Mouse (Mus musculus) forebrain, postnatal 0 days (tissue): Measurements from ENCODE around the gene Atrx. TPM values are rescaled to one million over a fixed set of nuclear protein-coding genes. Genes with fewer than 3 reads are reported as not detected.
A peak's percentile ranks its signal among the peaks of the same experiment; 100 is the strongest.

Source experiments
- ATAC-seq: fragments of 200-750 bp; cut with Nextera tagmentation; 2 replicates; pipeline ENCODE4 v1.8.0; 2017; ENCODE audit warnings: mild to moderate bottlenecking, moderate library complexity
- DNase-seq: peaks from one replicate; pipeline ENCODE4 v3.0.0-alpha.2; 2015
- H3K27ac ChIP-seq: fragments of 300-500 bp; sonication (generic); 2 replicates; pipeline ENCODE4 v1.5.1; 2014; ENCODE audit warnings: low read depth, mild to moderate bottlenecking, antibody characterized with exemption, low read length, moderate library complexity, mixed read lengths
- H3K27me3 ChIP-seq: fragments of 300-500 bp; sonication (generic); 2 replicates; pipeline ENCODE4 v1.6.1; 2014; ENCODE audit warnings: mild to moderate bottlenecking, low read length, mixed read lengths; ENCODE audit not compliant: insufficient read depth
- H3K36me3 ChIP-seq: fragments of 300-500 bp; sonication (generic); 2 replicates; pipeline ENCODE4 v1.6.1; 2014; ENCODE audit warnings: mild to moderate bottlenecking, moderate library complexity; ENCODE audit not compliant: insufficient read depth
- H3K4me1 ChIP-seq: fragments of 300-500 bp; sonication (generic); 2 replicates; pipeline ENCODE4 v1.6.1; 2014; ENCODE audit warnings: antibody characterized with exemption; ENCODE audit not compliant: insufficient read depth
- H3K4me2 ChIP-seq: fragments of 300-500 bp; sonication (generic); 2 replicates; pipeline ENCODE4 v1.6.1; 2014; ENCODE audit warnings: low read depth, mild to moderate bottlenecking, moderate library complexity
- H3K4me3 ChIP-seq: fragments of 300-500 bp; sonication (generic); 2 replicates; pipeline ENCODE4 v1.5.1; 2014; ENCODE audit warnings: low read depth, low read length, mixed read lengths
- H3K9ac ChIP-seq: fragments of 300-500 bp; sonication (generic); 2 replicates; pipeline ENCODE4 v1.6.1; 2014; ENCODE audit warnings: mild to moderate bottlenecking
- H3K9me3 ChIP-seq: fragments of 300-500 bp; sonication (generic); 2 replicates; pipeline ENCODE4 v1.6.1; 2016; ENCODE audit warnings: low read length
- CTCF ChIP-seq: sonication (generic); IDR thresholded peaks from 2 replicates; pipeline ENCODE4 v1.5.1; 2016; ENCODE audit warnings: antibody characterized with exemption, control low read depth, low read depth
- WGBS: fragments of 180-500 bp; shearing (Covaris S2); extraction: QIAGEN DNeasy Blood & Tissue Kit; methylation state at CpG from one replicate; pipeline ENCODE4 v1.1.7; 2014; 5-methylcytosine and 5-hydroxymethylcytosine counted together
- polyA plus RNA-seq: library from polyadenylated mRNA; unstranded; fragments of >200 nt; fragmentation: Nextera tagmentation; extraction: Ambion mirVana; gene quantifications from 2 replicates; pipeline ENCODE4 v1.2.1, GENCODE M21; 2015
- total RNA-seq: library from RNA; depleted of rRNA; stranded (reverse); fragments of >200 nt; gene quantifications from 2 replicates; pipeline ENCODE4 v1.2.3, GENCODE M21; 2014

Gene Atrx
- total and polyA plus RNA-seq, 2 experiments from 2014 or later = 222 to 305 TPM

DNA sequence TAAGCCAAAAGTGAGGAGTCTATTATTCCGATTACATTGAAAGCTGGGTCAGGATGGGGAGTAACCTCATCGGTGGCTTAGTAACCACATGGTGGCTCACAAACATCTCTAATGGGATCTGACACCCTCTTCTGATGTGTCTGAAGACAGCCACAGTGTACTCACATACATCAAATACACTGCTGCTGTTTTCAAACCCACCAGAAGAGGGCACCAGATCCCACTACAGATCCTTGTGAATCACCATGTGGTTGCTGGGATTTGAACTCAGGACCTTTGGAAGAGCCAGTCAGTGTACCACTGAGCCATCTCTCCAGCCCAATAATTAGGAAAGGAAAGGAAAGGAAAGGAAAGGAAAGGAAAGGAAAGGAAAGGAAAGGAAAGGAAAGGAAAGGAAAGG, 7.8 kb downstream of the Atrx start:
- Histone ChIP-seq H3K27ac (no peak overlapping the region), H3K4me3 (no peak overlapping the region), H3K36me3 (no peaks in the 10 kb centered on the region), H3K4me2 (no peak overlapping the region), H3K9ac (no peak overlapping the region), H3K9me3 (no peaks in the 10 kb centered on the region), H3K27me3 (no peaks in the 10 kb centered on the region), H3K4me1 (no peaks in the 10 kb centered on the region)
- WGBS = 88% methylated on average over 2 of the region's 2 CpGs
- ATAC-seq (no peak), DNase-seq (no peak)
- peak; percentile 33; the same call in 1 of the 2 replicates for TF ChIP-seq CTCF

DNA sequence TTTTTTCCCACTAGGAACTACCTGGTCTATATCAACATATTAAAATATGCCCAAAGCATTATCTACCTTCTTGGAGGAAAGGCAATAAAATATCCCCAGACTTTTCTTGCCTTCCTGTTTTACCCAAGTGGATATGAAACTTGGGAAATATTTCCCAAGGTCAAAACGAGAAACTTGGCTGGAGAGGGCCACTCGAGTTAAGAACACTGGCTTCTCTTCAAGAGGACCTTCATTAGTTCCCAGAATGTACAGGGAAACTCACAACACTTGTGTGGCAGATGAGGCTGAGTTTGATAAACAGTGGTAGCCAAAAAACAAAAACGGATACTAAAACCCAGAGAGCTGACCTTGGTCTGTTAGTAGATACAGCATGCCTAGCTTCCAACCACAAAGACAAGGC, 17.5 kb downstream of the Atrx start:
- H3K27ac ChIP-seq = no peak overlapping the region
- no peak for TF ChIP-seq CTCF
- WGBS = 65% methylated on average over 3 of the region's 3 CpGs
- no peaks in the 10 kb centered on the region for H3K36me3 ChIP-seq
- H3K4me3 ChIP-seq = no peak overlapping the region
- no peaks in the 10 kb centered on the region for H3K27me3 ChIP-seq
- ATAC-seq (no peak), DNase-seq (no peak)
- H3K4me1 ChIP-seq = no peaks in the 10 kb centered on the region
- no peak overlapping the region for H3K4me2 ChIP-seq
- H3K9ac ChIP-seq = no peak overlapping the region
- H3K9me3 ChIP-seq = no peaks in the 10 kb centered on the region

DNA sequence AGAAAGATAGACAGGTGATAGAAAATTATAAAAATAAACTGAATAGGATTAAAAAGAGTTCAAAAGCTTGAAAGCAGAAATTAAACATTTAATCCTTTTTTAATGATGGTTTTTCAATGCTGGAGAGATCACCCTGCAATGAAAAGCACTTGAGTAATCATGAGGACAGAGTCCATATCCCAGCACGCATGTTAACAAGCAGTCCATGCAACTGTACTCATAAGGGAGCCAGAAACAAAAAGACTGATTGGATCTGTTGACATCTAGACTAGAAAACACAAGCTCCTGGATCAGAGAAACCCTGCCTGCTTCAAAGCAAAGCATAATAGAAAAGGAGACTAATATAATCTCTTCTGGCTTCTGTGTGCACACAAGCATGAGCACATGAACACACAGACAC, 27.6 kb downstream of the Atrx start:
- no peaks in the 10 kb centered on the region for H3K27me3 ChIP-seq
- DNase-seq (no peak), ATAC-seq (no peak)
- H3K4me3 ChIP-seq = no peak overlapping the region
- no peak overlapping the region for H3K27ac ChIP-seq
- H3K4me2 ChIP-seq = no peak overlapping the region
- no peaks in the 10 kb centered on the region for H3K4me1 ChIP-seq
- WGBS = 57% methylated on average over 1 of the region's 1 CpGs
- no peaks in the 10 kb centered on the region for H3K36me3 ChIP-seq
- TF ChIP-seq CTCF = no peak
- no peaks in the 10 kb centered on the region for H3K9me3 ChIP-seq
- no peak overlapping the region for H3K9ac ChIP-seq

DNA sequence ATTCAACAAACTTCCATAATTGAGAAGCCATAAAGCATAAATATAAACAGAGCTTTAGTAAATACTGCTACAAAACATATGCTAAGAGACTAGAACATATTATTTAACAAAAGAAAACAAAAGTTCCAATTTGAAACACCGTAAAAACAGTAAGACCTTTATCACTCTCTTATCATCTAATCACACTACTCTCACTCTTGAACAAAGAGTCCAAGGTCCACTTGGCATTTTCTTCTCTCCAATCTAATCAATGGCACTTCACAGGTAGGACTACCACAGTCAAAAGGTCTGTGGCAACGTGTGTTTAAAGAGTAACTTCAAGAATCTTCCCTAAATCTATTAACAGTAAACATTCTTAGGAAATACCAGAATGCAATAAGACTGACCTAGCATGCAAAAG, 42.3 kb downstream of the Atrx start:
- Histone ChIP-seq H3K4me3 (no peak overlapping the region), H3K9ac (no peak overlapping the region), H3K27me3 (no peaks in the 10 kb centered on the region), H3K36me3 (no peaks in the 10 kb centered on the region), H3K4me2 (no peak overlapping the region), H3K4me1 (no peaks in the 10 kb centered on the region), H3K9me3 (no peaks in the 10 kb centered on the region), H3K27ac (no peak overlapping the region)
- WGBS = 76% methylated on average over 2 of the region's 2 CpGs
- DNase-seq = no peak
- ATAC-seq = no peak
- no peak for TF ChIP-seq CTCF

DNA sequence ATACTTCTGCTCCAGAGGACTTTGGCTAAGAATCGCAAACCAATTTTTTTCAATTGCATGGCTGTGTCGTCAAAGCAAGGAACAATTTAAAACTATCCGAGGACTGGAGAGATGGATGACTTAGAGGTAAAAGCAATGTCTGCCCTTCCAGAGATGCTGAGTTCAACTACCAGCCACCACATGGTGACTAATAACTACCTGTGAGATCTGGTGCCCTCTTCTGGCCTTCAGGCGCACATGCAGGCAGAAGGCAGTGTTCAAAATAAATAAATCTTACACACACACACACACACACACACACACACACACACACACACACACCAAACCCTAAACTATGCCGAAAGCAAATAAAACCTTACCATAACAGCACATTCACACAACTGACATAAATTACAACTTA, 64.8 kb downstream of the Atrx start:
- Histone ChIP-seq H3K36me3 (peaks cover 4% of the 10 kb centered on the region; the same call in 1 of the 2 replicates), H3K27me3 (no peaks in the 10 kb centered on the region), H3K4me3 (no peak overlapping the region), H3K27ac (no peak overlapping the region), H3K9me3 (no peaks in the 10 kb centered on the region), H3K9ac (no peak overlapping the region), H3K4me1 (no peaks in the 10 kb centered on the region), H3K4me2 (no peak overlapping the region)
- 85% methylated on average over 5 of the region's 5 CpGs for WGBS
- DNase-seq = peak; percentile 3
- TF ChIP-seq CTCF = peak; percentile 41
- no peak for ATAC-seq

DNA sequence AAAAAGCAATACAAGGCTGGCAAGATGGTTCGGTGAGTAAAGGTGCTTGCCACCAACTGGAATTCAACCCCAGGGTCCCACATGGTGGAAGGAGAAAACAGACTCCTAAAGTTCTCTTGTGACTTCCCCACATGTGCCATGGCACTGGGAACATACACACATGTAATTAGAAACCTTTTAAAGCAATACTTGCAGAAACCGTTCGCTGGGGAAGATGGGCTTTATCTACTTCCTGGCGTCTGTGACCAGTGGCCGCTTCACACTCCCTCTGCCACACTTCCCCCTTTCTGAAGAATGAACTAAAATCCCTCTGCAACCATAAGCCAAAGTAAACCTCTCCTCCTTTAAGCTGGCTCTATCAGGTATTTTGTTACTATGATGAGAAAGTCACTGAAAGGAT, 104.7 kb downstream of the Atrx start:
- TF ChIP-seq CTCF = no peak
- no peak overlapping the region for H3K4me3 ChIP-seq
- H3K36me3 ChIP-seq = no peaks in the 10 kb centered on the region
- WGBS = 92% methylated on average over 5 of the region's 5 CpGs
- H3K9ac ChIP-seq = no peak overlapping the region
- no peaks in the 10 kb centered on the region for H3K4me1 ChIP-seq
- no peak overlapping the region for H3K4me2 ChIP-seq
- ATAC-seq = no peak
- H3K27me3 ChIP-seq = no peaks in the 10 kb centered on the region
- H3K27ac ChIP-seq = no peak overlapping the region
- no peak for DNase-seq
- no peaks in the 10 kb centered on the region for H3K9me3 ChIP-seq

DNA sequence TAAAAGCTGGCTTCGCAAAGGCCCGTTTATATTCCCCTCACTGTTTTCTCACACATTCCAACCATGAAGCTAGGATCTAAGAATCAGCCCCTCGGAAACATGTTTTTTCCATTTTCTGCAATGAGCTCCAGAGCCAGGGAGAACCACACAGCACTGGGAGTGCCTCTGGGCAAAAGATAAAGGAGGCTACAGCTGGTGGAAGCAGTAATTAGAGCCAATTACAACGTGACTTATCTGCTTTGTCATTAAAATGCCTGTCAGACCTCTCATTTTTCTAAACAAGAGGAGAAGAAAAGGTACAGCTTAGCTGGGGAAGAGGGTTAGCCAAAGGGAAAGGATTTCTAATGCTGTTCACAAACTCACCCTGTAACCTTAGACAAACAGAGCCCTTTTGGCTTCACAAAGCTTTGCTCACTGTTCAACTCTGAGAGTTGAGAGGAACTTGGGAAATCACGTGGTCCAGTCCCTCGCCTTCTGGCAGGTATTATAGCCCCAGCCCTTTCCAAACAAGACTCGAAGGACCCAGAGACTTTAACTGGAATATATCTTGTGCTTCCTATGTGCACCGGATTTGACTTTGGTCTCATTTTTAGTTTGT, 134.3 kb downstream of the Atrx start:
- no peak for TF ChIP-seq CTCF
- Histone ChIP-seq H3K36me3 (no peaks in the 10 kb centered on the region), H3K4me3 (no peak overlapping the region), H3K27ac (no peak overlapping the region), H3K4me1 (no peaks in the 10 kb centered on the region), H3K9ac (no peak overlapping the region), H3K4me2 (no peak overlapping the region), H3K9me3 (no peaks in the 10 kb centered on the region), H3K27me3 (no peaks in the 10 kb centered on the region)
- peak; percentile 60 for ATAC-seq
- peak; percentile 2 for DNase-seq
- 41% methylated on average over 8 of the region's 8 CpGs for WGBS
